Mouse (Mus musculus): Measurements from ENCODE around the gene Rsc1a1. TPM values are rescaled to one million over a fixed set of nuclear protein-coding genes. Genes with fewer than 3 reads are reported as not detected.
A peak's percentile ranks its signal among the peaks of the same experiment; 100 is the strongest.

Rsc1a1 gene
- 1.3 and 3.0 TPM in 2 replicates for polyA plus RNA-seq (2016; fragmentation: Nextera tagmentation; extraction: Ambion mirVana)

DNA sequence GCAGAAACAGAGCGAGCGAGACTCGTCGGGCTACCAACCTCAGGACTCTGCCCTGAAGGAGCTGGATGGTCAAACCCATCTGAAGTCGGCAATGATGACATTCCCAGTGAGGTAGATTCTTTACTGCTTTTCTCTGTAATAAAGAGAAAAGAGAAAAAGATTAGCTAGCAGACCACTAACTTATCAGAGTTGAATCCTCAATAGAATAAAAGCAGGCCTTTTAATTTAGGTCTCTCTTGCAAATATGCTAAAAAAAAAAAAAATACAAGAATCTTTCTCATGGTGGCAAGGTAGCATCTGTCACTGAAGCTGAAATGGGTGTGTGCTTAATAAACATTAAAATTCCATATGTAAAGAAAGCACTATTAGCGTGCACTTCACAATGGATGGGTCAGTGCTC, at the start of gene Rsc1a1:
Rsc1a1 (minus strand) TSS at position 101 of the 400 bp plus-strand sequence.
- Histone ChIP-seq H3K36me3 (peaks cover 80% of the 10 kb centered on the region), H3K9me3 (replicated peaks) (no peaks in the 10 kb centered on the region)
- WGBS: 98% methylated on average over 6 of the region's 6 CpGs

GRCm38 (mm10) chr4:141735206-141735560, 49.8 kb upstream of the Rsc1a1 start:
- no peak for DNase-seq (ENCODE audit: low spot score)
- peaks cover 10% of the 10 kb centered on the region for H3K4me1 ChIP-seq
- no peaks in the 10 kb centered on the region for H3K36me3 ChIP-seq
- H3K27ac ChIP-seq: peak overlapping the region; percentile 75
- 22% methylated on average over 9 of the region's 9 CpGs for WGBS
- peak overlapping the region; percentile 52 for H3K4me3 ChIP-seq
- no peaks in the 10 kb centered on the region for H3K9me3 ChIP-seq (replicated peaks)
- peaks cover 10% of the 10 kb centered on the region; the same call in 1 of the 2 replicates for H3K27me3 ChIP-seq (ENCODE audit: low read depth, poor library complexity, severe bottlenecking)

More for the DNA sequence above, at the start of gene Rsc1a1:
- DNase-seq (ENCODE audit: low spot score): no peak
- Histone ChIP-seq H3K4me3 (no peak within 1 kb of the TSS), H3K27me3 (ENCODE audit: low read depth, poor library complexity, severe bottlenecking) (no peaks in the 10 kb centered on the region), H3K27ac (no peak within 1 kb of the TSS), H3K4me1 (peaks cover 16% of the 10 kb centered on the region)

GRCm38 (mm10) chr4:141734446-141735205, 49.2 kb upstream of the Rsc1a1 start:
- Histone ChIP-seq H3K36me3 (no peaks in the 10 kb centered on the region), H3K9me3 (replicated peaks) (no peaks in the 10 kb centered on the region), H3K4me1 (peaks cover 10% of the 10 kb centered on the region), H3K4me3 (peak overlapping the region; percentile 52), H3K27me3 (ENCODE audit: low read depth, poor library complexity, severe bottlenecking) (peaks cover 10% of the 10 kb centered on the region; the same call in 1 of the 2 replicates), H3K27ac (peak overlapping the region; percentile 75)
- peak; percentile 93 for DNase-seq (ENCODE audit: low spot score)
- 8% methylated on average over 24 of the region's 24 CpGs for WGBS

- WGBS: 75% methylated on average over 5 of the region's 5 CpGs
- DNase-seq (ENCODE audit: low spot score): no peak
- no peak overlapping the region for H3K27ac ChIP-seq
- H3K4me1 ChIP-seq: peaks cover 10% of the 10 kb centered on the region
- H3K27me3 ChIP-seq (ENCODE audit: low read depth, poor library complexity, severe bottlenecking): peaks cover 10% of the 10 kb centered on the region; the same call in 1 of the 2 replicates
- no peak overlapping the region for H3K4me3 ChIP-seq
- H3K36me3 ChIP-seq: no peaks in the 10 kb centered on the region
- H3K9me3 ChIP-seq (replicated peaks): no peaks in the 10 kb centered on the region
Measured at GRCm38 (mm10) chr4:141731766-141732165, 46.4 kb upstream of the Rsc1a1 start.

GRCm38 (mm10) chr4:141730401-141730800, 45.0 kb upstream of the Rsc1a1 start:
- WGBS: 84% methylated on average over 13 of the region's 13 CpGs

GRCm38 (mm10) chr4:141729266-141729665, 43.9 kb upstream of the Rsc1a1 start:
- no peak overlapping the region for H3K4me3 ChIP-seq
- no peak for DNase-seq (ENCODE audit: low spot score)
- peaks cover under 1% of the 10 kb centered on the region; the same call in 1 of the 2 replicates for H3K4me1 ChIP-seq
- peaks cover 10% of the 10 kb centered on the region; the same call in 1 of the 2 replicates for H3K27me3 ChIP-seq (ENCODE audit: low read depth, poor library complexity, severe bottlenecking)
- WGBS: 88% methylated on average over 3 of the region's 3 CpGs
- H3K9me3 ChIP-seq (replicated peaks): no peaks in the 10 kb centered on the region
- no peak overlapping the region for H3K27ac ChIP-seq
- no peaks in the 10 kb centered on the region for H3K36me3 ChIP-seq

More at GRCm38 (mm10) chr4:141730401-141730800, 45.0 kb upstream of the Rsc1a1 start:
- no peaks in the 10 kb centered on the region for H3K36me3 ChIP-seq
- H3K27ac ChIP-seq: no peak overlapping the region
- H3K9me3 ChIP-seq (replicated peaks): no peaks in the 10 kb centered on the region
- no peak for DNase-seq (ENCODE audit: low spot score)
- no peak overlapping the region for H3K4me3 ChIP-seq
- H3K4me1 ChIP-seq: peaks cover 10% of the 10 kb centered on the region
- peaks cover 10% of the 10 kb centered on the region; the same call in 1 of the 2 replicates for H3K27me3 ChIP-seq (ENCODE audit: low read depth, poor library complexity, severe bottlenecking)

GRCm38 (mm10) chr4:141725738-141726137, 40.3 kb upstream of the Rsc1a1 start:
- 57% methylated on average over 3 of the region's 3 CpGs for WGBS

DNA sequence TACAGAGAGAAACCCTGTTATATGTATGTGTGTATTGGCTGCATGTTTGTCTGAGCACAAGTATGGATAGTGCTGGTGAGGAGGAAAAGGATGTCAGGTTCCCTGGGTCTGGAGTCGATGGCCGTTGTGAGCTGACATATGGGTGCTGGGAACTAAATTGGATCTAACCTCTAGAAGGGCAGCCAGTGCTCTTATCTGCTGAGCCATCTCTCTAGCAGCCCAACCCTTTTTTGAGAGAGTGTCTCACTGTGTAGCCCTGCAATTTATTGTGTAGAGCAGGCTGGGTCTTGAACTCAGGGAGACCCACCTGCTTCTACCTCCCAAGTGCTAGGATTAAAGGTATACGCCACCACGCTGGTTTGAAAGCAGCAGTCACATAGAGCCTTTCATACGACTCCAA, 39.9 kb upstream of the Rsc1a1 start:
- no peak for DNase-seq (ENCODE audit: low spot score)
- Histone ChIP-seq H3K27ac (no peak overlapping the region), H3K9me3 (replicated peaks) (no peaks in the 10 kb centered on the region), H3K27me3 (ENCODE audit: low read depth, poor library complexity, severe bottlenecking) (no peaks in the 10 kb centered on the region), H3K4me1 (peaks cover 20% of the 10 kb centered on the region), H3K36me3 (peaks cover 9% of the 10 kb centered on the region), H3K4me3 (no peak overlapping the region)
- 85% methylated on average over 5 of the region's 5 CpGs for WGBS

More at GRCm38 (mm10) chr4:141725738-141726137, 40.3 kb upstream of the Rsc1a1 start:
- no peak for DNase-seq (ENCODE audit: low spot score)
- Histone ChIP-seq H3K4me1 (peaks cover 20% of the 10 kb centered on the region), H3K27me3 (ENCODE audit: low read depth, poor library complexity, severe bottlenecking) (peaks cover 4% of the 10 kb centered on the region; the same call in 1 of the 2 replicates), H3K4me3 (no peak overlapping the region), H3K27ac (no peak overlapping the region), H3K9me3 (replicated peaks) (no peaks in the 10 kb centered on the region), H3K36me3 (peaks cover 5% of the 10 kb centered on the region)

GRCm38 (mm10) chr4:141724594-141724993, 39.2 kb upstream of the Rsc1a1 start:
- H3K4me3 ChIP-seq: no peak overlapping the region

DNA sequence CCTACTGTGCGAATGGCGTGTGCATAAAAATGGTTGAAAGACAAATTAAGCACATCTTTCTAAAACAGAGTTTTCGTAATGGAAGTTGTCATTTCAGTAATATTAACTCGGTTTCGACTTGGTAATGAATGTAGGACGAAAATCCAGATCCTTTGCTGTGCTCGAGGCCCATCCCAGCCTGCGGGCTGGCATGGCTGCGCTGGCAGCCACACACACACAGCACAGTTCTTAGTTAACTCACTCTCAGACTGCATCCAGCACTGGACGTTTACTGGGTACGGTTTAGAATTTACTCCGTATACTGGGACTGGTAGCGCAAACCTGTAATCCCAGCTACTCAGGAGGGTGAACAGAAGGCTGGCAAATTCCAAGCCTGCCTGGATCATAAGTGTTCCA, 38.3 kb upstream of the Rsc1a1 start:
- H3K4me3 ChIP-seq: peak overlapping the region; percentile 100
- no peaks in the 10 kb centered on the region for H3K27me3 ChIP-seq (ENCODE audit: low read depth, poor library complexity, severe bottlenecking)
- DNase-seq (ENCODE audit: low spot score): peak; percentile 45
- H3K36me3 ChIP-seq: peaks cover 20% of the 10 kb centered on the region
- peak overlapping the region; percentile 95 for H3K27ac ChIP-seq
- WGBS: 14% methylated on average over 13 of the region's 13 CpGs
- peaks cover 20% of the 10 kb centered on the region for H3K4me1 ChIP-seq
- no peaks in the 10 kb centered on the region for H3K9me3 ChIP-seq (replicated peaks)

More at GRCm38 (mm10) chr4:141724594-141724993, 39.2 kb upstream of the Rsc1a1 start:
- Histone ChIP-seq H3K27me3 (ENCODE audit: low read depth, poor library complexity, severe bottlenecking) (no peaks in the 10 kb centered on the region), H3K9me3 (replicated peaks) (no peaks in the 10 kb centered on the region), H3K4me1 (peaks cover 20% of the 10 kb centered on the region), H3K27ac (no peak overlapping the region), H3K36me3 (peaks cover 16% of the 10 kb centered on the region)
- WGBS: 70% methylated on average over 11 of the region's 11 CpGs
- no peak for DNase-seq (ENCODE audit: low spot score)

DNA sequence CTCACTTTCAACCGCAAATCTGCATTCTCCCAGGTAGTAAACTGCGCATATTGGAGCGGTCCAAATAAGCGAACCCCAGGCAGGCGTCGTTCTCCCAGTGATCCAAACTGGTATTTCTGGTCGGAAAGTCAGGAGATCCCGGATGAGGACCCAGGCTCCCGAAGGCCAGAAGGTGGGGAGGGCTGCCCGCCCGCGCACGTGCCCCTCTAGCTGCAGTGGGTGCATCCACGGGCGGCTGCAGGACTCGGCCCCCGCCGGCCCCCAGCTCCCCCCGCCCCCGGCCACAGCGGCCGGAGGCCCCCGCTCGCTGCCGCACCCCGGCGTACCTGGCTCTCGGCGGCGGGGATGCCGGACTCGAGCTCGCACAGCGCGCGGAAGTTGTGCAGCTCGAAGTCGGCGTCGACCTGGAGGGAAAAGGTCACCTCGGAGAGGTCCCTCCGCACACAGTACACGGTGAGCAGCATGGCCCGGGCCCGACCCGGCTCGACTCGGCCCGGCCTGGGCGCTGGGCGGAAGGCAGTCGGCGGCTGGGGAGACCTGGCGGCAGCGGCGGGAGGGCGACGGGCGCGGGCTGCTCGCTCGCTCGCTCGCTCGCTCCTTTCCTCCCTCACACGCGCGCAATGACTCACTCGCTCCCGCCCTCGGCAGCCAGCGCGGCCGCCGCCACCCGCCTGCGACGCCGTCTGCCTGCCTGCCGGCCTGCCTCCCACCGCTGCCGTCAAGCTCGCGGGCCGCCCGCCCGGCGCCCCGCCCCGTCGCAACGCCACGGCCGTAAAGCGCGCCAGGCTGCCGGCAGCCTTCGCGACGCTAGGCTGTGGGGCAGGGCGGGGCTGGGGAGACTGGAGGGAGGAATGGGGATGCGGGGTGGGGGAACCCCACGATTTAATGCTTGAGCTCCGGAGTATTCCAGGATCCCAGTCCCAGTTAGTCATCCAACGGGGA, 37.6 kb upstream of the Rsc1a1 start, which contains the start of gene Ddi2:
Ddi2 (minus strand) TSS at position 689 of the 942 bp plus-strand sequence.
- Histone ChIP-seq H3K4me3 (peak within 1 kb of the TSS; percentile 100), H3K27ac (peak within 1 kb of the TSS; percentile 95), H3K4me1 (peaks cover 20% of the 10 kb centered on the region), H3K9me3 (replicated peaks) (no peaks in the 10 kb centered on the region), H3K36me3 (peaks cover 25% of the 10 kb centered on the region), H3K27me3 (ENCODE audit: low read depth, poor library complexity, severe bottlenecking) (no peaks in the 10 kb centered on the region)
- WGBS: under 1% methylated on average over 104 of the region's 105 CpGs
- peak; percentile 92 for DNase-seq (ENCODE audit: low spot score)

- H3K4me1 ChIP-seq: peaks cover 20% of the 10 kb centered on the region
- WGBS: 83% methylated on average over 6 of the region's 6 CpGs
- H3K9me3 ChIP-seq (replicated peaks): no peaks in the 10 kb centered on the region
- H3K4me3 ChIP-seq: peak overlapping the region; percentile 100
- no peak overlapping the region for H3K27ac ChIP-seq
- DNase-seq (ENCODE audit: low spot score): no peak
- H3K27me3 ChIP-seq (ENCODE audit: low read depth, poor library complexity, severe bottlenecking): no peaks in the 10 kb centered on the region
- peaks cover 36% of the 10 kb centered on the region for H3K36me3 ChIP-seq
Measured at GRCm38 (mm10) chr4:141721961-141722360, 36.6 kb upstream of the Rsc1a1 start.
